Mouse (Mus musculus) urinary bladder, adult 18-20 months (tissue): ENCODE measurements around the gene Tigd4.

ENCODE experiments used
- DNase-seq, 2 experiments: peaks; one replicate each; pipeline ENCODE4 v3.0.0; 2022; ENCODE audit warnings: low spot score in 2 of 2, mixed read lengths in 2 of 2

Tigd4 gene

GRCm38 (mm10) chr3:84610183-84610710, 16.9 kb downstream of the Tigd4 start:
- DNase-seq = no peak

GRCm38 (mm10) chr3:84615050-84615855, 21.9 kb downstream of the Tigd4 start:
- DNase-seq = no peak

DNA sequence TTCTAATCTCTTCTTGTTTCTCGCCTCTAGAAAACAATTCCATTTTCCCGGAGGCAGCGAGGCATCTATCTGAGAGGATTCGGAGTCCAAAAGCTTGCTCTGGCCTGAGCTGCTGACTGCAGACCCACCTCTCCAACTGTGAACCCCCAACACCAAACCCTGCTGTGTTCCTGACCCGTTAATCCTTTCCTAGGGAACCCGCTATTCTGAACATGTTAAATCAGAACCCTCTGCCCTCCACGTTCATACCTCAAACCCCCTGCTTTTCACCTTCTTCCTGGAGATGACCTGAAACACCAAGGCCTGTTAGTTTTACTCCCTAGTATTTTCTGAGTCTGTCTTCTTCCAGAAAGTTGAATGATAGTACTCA, 22.5 kb downstream of the Tigd4 start:
- no peak for DNase-seq

GRCm38 (mm10) chr3:84618627-84619026, 25.3 kb downstream of the Tigd4 start:
- no peak for DNase-seq

- no peak for DNase-seq
These were observed 25.7 kb downstream of the Tigd4 start for GRCm38 (mm10) chr3:84619056-84619455.

DNA sequence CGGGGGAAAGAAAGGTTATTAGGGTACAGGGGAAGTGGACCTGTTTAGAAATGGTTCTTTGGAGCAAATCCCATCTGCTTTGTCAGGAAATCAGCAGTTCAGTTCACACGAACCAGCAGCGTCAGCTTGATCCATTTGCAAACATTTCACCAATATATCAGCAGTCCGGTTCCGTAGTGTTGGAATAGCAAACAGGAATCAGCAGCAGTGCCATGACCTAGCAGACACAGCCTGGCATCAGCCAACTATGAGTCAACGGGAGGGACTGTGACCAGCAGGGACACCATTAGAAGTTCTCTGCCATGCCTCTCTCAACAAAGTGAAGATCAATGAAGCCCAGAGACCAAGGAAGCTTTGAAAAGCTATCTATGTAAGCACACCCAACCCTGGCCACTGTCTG, 26.4 kb downstream of the Tigd4 start:
- DNase-seq = no peak

GRCm38 (mm10) chr3:84622026-84622425, 28.7 kb downstream of the Tigd4 start:
- DNase-seq = no peak

DNA sequence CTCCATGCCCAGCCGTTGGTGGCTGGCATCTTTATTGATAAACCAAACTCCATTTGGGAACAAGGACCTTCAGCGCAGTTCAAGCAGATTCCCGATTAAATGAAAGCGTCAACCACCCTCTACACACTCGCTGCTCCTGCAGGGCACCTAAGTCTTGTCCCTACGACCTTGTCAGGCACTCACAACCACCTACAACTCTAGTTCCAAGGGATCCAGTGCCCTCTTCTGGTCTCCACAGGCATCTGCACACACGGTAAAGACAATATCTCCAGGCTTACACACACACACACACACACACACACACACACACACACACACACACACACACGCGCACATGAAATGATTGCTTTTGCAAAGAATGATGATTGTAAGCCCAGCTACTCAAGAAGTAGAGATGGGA, 38.2 kb downstream of the Tigd4 start:
- no peak for DNase-seq

DNA sequence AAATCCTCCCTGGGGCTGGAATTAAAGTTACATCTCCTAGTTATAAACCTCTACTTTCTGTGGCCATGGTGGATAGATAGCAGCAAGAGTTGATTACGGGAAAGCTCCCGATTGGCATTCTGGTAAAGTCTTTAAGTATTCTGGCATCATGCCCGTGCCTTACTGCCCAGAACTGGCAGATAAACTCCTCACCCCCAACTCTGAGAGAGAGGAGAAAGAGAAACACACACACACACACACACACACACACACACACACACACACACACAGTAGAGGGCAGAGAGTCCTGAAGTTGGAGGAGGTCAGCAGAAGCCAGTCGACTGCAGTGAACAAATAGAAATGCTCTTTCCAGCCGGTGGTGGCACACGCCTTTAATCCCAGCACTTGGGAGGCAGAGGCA, 43.7 kb downstream of the Tigd4 start:
- no peak for DNase-seq

DNA sequence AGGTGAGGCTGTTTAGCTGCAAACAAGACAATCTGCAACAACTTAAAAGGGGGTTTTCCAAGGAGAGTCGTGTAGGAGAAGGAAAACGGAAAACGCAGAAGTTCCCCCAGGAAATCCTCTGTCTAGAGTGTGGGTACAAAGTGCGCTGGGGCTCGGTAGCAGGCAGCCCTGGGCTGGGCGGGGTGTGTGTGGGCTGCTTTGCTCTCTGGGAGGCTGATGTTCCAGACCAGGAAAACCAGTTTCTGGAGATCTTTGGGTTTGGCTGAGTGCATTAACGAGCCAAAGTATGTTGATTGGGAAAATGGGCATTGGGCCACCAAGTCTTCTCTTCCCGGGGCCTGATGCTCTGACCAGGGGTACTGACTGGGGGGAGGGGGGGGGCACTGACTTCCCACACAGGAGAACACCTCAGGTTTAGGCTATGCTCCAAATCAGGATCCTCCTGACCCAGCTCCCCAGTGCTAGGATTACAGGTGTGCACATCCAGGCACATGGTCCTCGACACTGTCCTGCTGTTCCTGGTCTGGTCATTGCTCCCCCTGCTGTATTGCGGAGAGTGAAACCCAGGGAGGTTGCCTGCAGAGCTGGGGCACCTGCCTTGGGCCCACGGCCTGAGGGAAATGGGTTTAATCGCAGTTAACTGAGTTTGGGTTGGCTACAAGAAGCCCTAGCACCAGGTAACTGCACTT, 44.7 kb downstream of the Tigd4 start:
- no peak for DNase-seq

GRCm38 (mm10) chr3:84638858-84639257, 45.5 kb downstream of the Tigd4 start:
- no peak for DNase-seq

DNA sequence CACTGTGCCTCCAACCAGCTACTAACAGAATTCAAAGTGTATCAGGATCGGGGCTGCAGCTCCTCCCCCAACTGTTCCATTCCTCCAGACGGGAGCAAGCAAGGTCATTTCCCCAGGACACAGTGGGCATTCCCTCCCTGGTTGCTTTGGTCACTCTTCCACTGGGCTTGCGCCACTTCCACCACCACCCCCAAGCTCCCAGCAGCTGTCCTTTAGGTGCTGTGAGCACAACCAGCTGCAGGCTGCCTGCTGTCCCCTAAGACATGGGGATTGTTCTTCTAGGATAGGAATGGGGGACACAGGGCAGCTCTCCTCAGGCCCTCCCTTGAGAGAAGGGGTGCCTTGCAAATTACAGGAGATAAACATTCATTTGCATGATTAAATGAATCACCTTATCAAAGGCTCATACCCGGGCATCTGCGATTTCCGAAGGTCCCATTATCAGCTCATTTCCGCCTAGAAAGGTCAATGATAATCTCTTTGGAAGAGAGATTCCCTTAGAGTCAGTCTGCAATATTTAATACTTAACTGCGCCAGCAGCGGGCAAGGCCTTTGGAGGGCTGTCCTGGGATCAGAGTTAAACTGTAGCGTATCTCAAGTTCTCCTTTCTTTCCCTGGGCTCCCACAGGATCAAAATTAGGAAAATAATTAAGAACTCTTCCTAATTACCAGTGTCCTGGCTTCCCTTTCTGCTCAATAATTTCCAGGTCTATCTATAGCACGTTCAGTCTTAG, 46.6 kb downstream of the Tigd4 start:
- no peak for DNase-seq

GRCm38 (mm10) chr3:84640536-84640935, 47.2 kb downstream of the Tigd4 start:
- DNase-seq = no peak

DNA sequence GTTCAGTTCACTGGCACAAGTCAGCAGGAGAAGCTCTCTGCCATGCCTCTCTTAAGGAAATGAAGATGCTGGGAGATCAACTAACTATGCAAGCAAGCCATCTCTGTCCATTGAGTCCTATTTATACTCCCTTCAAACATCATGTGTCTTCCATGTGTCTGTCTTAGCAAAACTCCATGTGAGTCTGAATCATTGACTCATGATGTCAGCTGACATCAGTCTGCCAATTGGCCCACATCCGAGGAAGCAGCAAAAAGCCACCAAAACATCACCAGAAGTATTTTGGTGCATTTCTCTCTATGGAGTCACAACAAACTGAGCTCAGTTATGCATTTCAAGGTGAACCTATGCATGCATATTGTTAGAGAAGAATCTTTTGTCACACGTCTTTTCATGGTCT, 48.0 kb downstream of the Tigd4 start:
- no peak for DNase-seq

DNA sequence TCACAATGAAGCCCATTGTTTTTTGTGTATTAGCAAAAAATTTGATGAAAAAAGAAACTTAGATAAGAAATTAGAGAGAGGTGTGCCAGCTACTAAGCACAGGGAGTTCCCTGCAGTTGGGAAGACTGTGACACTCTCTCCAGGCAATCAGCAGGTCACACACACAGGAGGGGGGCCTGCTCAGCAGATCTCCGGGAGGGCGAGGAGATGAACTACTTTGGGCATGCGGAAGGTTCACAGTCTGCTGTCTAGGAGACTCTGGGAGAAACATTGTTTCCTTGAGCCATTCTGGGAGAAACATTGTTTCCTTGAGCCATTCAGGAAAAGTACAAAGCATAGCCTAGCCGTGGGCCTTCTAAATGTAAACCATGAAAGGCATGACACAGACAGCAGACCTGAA, 49.6 kb downstream of the Tigd4 start:
- no peak for DNase-seq

DNA sequence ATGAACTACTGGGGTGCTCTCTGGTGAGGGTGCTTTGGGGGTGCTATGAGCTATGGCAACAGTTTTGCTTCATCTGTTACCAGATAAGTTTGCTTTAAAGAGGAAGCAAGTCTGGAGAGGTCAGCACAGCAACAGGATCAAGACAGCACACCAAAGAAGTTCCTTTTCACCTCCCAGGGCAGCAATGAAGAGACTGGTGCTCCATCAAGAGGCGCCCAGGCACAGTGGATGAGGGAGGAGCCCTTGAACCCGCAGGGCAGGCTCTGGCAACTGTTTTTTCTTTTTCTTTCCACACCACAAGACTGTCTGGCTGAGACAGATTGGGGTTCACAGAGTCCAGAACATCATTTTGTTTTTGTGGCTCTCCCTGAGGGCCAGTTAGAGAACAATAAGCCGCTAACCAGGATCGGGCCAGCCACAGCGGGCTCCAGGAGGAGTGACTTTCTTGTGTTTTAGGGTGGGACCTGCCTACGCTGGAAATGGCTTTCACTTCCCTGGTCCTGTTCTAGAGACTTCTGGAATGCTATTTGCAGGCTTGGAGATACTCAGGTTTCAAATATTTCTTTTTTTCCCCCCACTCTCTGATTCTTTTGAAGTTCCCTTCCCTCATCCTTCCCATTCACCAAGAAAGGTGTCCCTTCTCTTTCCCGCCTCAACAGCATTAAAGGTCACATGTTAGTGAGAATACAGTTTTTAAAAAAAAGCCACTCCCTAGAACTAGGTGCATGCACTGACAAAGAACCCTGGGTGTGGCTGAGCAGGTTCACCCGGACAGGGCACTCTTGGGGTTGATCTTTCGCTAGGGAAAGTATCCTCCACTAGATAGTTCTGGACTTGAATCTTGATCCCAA, 52.0 kb downstream of the Tigd4 start:
- DNase-seq = peak in 1 of 2 experiments; percentile 72

DNA sequence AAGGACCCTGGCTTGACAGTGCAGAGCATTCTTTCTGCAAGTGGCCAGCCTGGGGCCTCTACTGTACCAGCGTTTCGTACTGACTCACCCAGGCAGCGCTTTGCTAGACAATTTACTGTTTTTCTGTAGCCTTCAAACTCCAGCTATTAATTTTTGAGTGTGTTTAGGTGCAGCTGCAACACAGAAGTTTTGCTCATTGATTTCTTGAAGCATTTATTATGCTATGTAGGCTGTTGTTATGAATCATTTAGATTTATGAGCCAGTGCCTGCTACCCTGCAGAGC, 52.6 kb downstream of the Tigd4 start:
- DNase-seq = peak in 1 of 2 experiments; percentile 47

GRCm38 (mm10) chr3:84646331-84646845, 53.0 kb downstream of the Tigd4 start:
- DNase-seq = peak in 1 of 2 experiments; percentile 70
